Mouse (Mus musculus): ENCODE data around the gene Arhgef17. TPM values are rescaled to one million over a fixed set of nuclear protein-coding genes. Genes with fewer than 3 reads are reported as not detected.

Arhgef17 gene
- 1.7 and 2.2 TPM in 2 replicates for polyA plus RNA-seq (2016; fragmentation: Nextera tagmentation; extraction: Ambion mirVana)

GRCm38 (mm10) chr7:100931926-100932480, at the start of gene Arhgef17:
Gene Arhgef17, minus strand, starts transcription at chr7:100932107.
- ATAC-seq, result peak; percentile 49

GRCm38 (mm10) chr7:100979175-100979574, 47.3 kb upstream of the Arhgef17 start:
- Histone ChIP-seq H3K9ac (no peak overlapping the region), H3K36me3 (no peaks in the 10 kb centered on the region), H3K27me3 (replicated peaks) (peaks cover 15% of the 10 kb centered on the region), H3K4me2 (no peak overlapping the region), H3K4me1 (peaks cover 18% of the 10 kb centered on the region), H3K9me3 (replicated peaks) (no peaks in the 10 kb centered on the region), H3K27ac (no peak overlapping the region), H3K4me3 (no peak overlapping the region)
- 37% methylated on average over 2 of the region's 2 CpGs for WGBS (ENCODE audit: insufficient replicate concordance)
- no peak for ATAC-seq

More at GRCm38 (mm10) chr7:100931926-100932480, at the start of gene Arhgef17:
- no peaks in the 10 kb centered on the region for H3K9me3 ChIP-seq (replicated peaks)
- peaks cover 75% of the 10 kb centered on the region for H3K27me3 ChIP-seq (replicated peaks)
- H3K4me1 ChIP-seq, result peaks cover 46% of the 10 kb centered on the region
- H3K4me2 ChIP-seq, result peak within 1 kb of the TSS; percentile 82
- peak within 1 kb of the TSS; percentile 87 for H3K27ac ChIP-seq
- WGBS (ENCODE audit: insufficient replicate concordance), result under 1% methylated on average over 35 of the region's 35 CpGs
- peak within 1 kb of the TSS; percentile 67 for H3K9ac ChIP-seq
- peak within 1 kb of the TSS; percentile 57 for H3K4me3 ChIP-seq
- no peaks in the 10 kb centered on the region for H3K36me3 ChIP-seq

GRCm38 (mm10) chr7:100978171-100978570, 46.3 kb upstream of the Arhgef17 start:
- ATAC-seq, result no peak
- H3K4me2 ChIP-seq, result no peak overlapping the region
- peaks cover 25% of the 10 kb centered on the region for H3K27me3 ChIP-seq (replicated peaks)
- H3K4me1 ChIP-seq, result peaks cover 28% of the 10 kb centered on the region
- no peaks in the 10 kb centered on the region for H3K9me3 ChIP-seq (replicated peaks)
- H3K9ac ChIP-seq, result no peak overlapping the region
- no peaks in the 10 kb centered on the region for H3K36me3 ChIP-seq
- H3K4me3 ChIP-seq, result no peak overlapping the region
- 71% methylated on average over 5 of the region's 5 CpGs for WGBS (ENCODE audit: insufficient replicate concordance)
- no peak overlapping the region for H3K27ac ChIP-seq

GRCm38 (mm10) chr7:100974135-100974903, 42.4 kb upstream of the Arhgef17 start, which contains the start of gene P2ry6:
Gene P2ry6, minus strand, starts transcription at chr7:100974649.
- H3K9ac ChIP-seq, result 0 out of 2 replicates have a peak within 1 kb of the TSS, but pooled peaks have one; percentile 7
- no peak within 1 kb of the TSS for H3K27ac ChIP-seq
- 4% methylated on average over 36 of the region's 36 CpGs for WGBS (ENCODE audit: insufficient replicate concordance)
- H3K4me3 ChIP-seq, result peak within 1 kb of the TSS; percentile 43
- no peaks in the 10 kb centered on the region for H3K9me3 ChIP-seq (replicated peaks)
- H3K27me3 ChIP-seq (replicated peaks), result peaks cover 53% of the 10 kb centered on the region
- H3K4me2 ChIP-seq, result peak within 1 kb of the TSS; percentile 67
- H3K36me3 ChIP-seq, result no peaks in the 10 kb centered on the region
- ATAC-seq, result 0 out of 2 replicates have a peak, but pooled peaks have one; percentile 24
- peaks cover 24% of the 10 kb centered on the region for H3K4me1 ChIP-seq

DNA sequence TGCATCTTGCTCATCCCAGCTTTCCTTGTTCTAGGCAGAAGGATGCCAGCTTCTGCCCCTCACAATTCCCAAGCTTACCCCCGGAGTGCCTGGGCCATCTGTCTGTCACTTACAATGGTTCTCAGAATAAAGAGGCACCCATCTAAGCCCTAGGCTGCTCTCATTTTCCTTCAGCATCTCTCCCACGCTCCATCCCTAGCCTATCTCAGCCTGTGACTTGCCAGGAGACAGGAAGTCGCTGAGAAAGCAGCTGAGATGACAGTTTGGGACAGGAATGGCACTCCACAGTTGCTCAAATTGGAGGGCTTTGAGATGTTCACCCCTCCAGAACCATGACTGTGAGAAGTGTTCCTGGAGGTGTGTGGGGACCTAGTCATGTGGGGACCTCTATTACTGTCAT, 41.0 kb upstream of the Arhgef17 start:
- peaks cover 63% of the 10 kb centered on the region for H3K27me3 ChIP-seq (replicated peaks)
- H3K4me2 ChIP-seq, result no peak overlapping the region
- H3K36me3 ChIP-seq, result no peaks in the 10 kb centered on the region
- H3K9ac ChIP-seq, result no peak overlapping the region
- peaks cover 16% of the 10 kb centered on the region for H3K4me1 ChIP-seq
- H3K4me3 ChIP-seq, result no peak overlapping the region
- no peak for ATAC-seq
- H3K27ac ChIP-seq, result no peak overlapping the region
- no peaks in the 10 kb centered on the region for H3K9me3 ChIP-seq (replicated peaks)
- 42% methylated on average over 3 of the region's 3 CpGs for WGBS (ENCODE audit: insufficient replicate concordance)

GRCm38 (mm10) chr7:100968874-100969659, 37.2 kb upstream of the Arhgef17 start:
- no peak overlapping the region for H3K27ac ChIP-seq
- H3K9ac ChIP-seq, result no peak overlapping the region
- no peaks in the 10 kb centered on the region for H3K36me3 ChIP-seq
- peaks cover 18% of the 10 kb centered on the region for H3K4me1 ChIP-seq
- no peak overlapping the region for H3K4me2 ChIP-seq
- WGBS (ENCODE audit: insufficient replicate concordance), result 60% methylated on average over 10 of the region's 10 CpGs
- H3K9me3 ChIP-seq (replicated peaks), result no peaks in the 10 kb centered on the region
- H3K4me3 ChIP-seq, result no peak overlapping the region
- ATAC-seq, result no peak
- peaks cover 50% of the 10 kb centered on the region for H3K27me3 ChIP-seq (replicated peaks)

GRCm38 (mm10) chr7:100968376-100968775, 36.5 kb upstream of the Arhgef17 start:
- H3K9me3 ChIP-seq (replicated peaks), result no peaks in the 10 kb centered on the region

GRCm38 (mm10) chr7:100967850-100968249, 35.9 kb upstream of the Arhgef17 start:
- H3K4me1 ChIP-seq, result peaks cover 8% of the 10 kb centered on the region
- no peak overlapping the region for H3K4me2 ChIP-seq
- no peak overlapping the region for H3K4me3 ChIP-seq
- WGBS (ENCODE audit: insufficient replicate concordance), result 68% methylated on average over 9 of the region's 9 CpGs
- H3K9ac ChIP-seq, result no peak overlapping the region
- H3K27me3 ChIP-seq (replicated peaks), result peaks cover 48% of the 10 kb centered on the region; the same call in 1 of the 2 replicates
- H3K27ac ChIP-seq, result no peak overlapping the region
- H3K36me3 ChIP-seq, result no peaks in the 10 kb centered on the region
- no peak for ATAC-seq
- H3K9me3 ChIP-seq (replicated peaks), result no peaks in the 10 kb centered on the region

More at GRCm38 (mm10) chr7:100968376-100968775, 36.5 kb upstream of the Arhgef17 start:
- no peak for ATAC-seq
- H3K4me1 ChIP-seq, result peaks cover 11% of the 10 kb centered on the region
- no peaks in the 10 kb centered on the region for H3K36me3 ChIP-seq
- 72% methylated on average over 6 of the region's 6 CpGs for whole genome bisulfite sequencing (ENCODE audit: insufficient replicate concordance)
- no peak overlapping the region for H3K9ac ChIP-seq
- no peak overlapping the region for H3K4me3 ChIP-seq
- peaks cover 49% of the 10 kb centered on the region for H3K27me3 ChIP-seq (replicated peaks)
- no peak overlapping the region for H3K27ac ChIP-seq
- no peak overlapping the region for H3K4me2 ChIP-seq

- H3K9me3 ChIP-seq (replicated peaks), result no peaks in the 10 kb centered on the region
- H3K9ac ChIP-seq, result no peak overlapping the region
- H3K27me3 ChIP-seq (replicated peaks), result peaks cover 36% of the 10 kb centered on the region; the same call in 1 of the 2 replicates
- 64% methylated on average over 7 of the region's 7 CpGs for WGBS (ENCODE audit: insufficient replicate concordance)
- no peak overlapping the region for H3K27ac ChIP-seq
- H3K36me3 ChIP-seq, result no peaks in the 10 kb centered on the region
- no peak overlapping the region for H3K4me2 ChIP-seq
- ATAC-seq, result no peak
- no peak overlapping the region for H3K4me3 ChIP-seq
- H3K4me1 ChIP-seq, result peaks cover 8% of the 10 kb centered on the region
Measured at GRCm38 (mm10) chr7:100966014-100966413, 34.1 kb upstream of the Arhgef17 start.

DNA sequence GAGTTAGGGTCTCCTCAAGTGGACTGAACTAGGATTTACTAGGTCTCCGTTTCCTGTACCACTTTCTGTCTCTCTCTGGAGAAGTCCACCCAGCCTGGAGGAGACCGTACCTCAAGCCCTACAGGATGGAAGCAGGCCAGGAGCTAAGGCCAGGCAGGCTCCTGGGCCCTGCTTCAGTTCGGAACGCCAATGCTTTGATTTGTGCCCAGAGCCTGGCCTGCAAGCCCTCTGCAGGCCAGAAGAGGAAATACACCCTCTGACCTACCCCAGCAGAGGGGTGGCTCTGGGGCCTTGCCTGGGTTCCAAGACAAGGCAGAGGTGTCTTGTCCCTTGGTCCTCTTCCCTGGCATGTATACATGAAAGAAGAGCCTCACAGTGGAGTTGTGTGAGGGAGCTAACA, 33.2 kb upstream of the Arhgef17 start:
- Histone ChIP-seq H3K36me3 (no peaks in the 10 kb centered on the region), H3K4me1 (peaks cover 8% of the 10 kb centered on the region), H3K9me3 (replicated peaks) (no peaks in the 10 kb centered on the region), H3K4me2 (no peak overlapping the region), H3K9ac (no peak overlapping the region), H3K27ac (no peak overlapping the region), H3K27me3 (replicated peaks) (peaks cover 30% of the 10 kb centered on the region; the same call in 1 of the 2 replicates), H3K4me3 (no peak overlapping the region)
- no peak for ATAC-seq
- 25% methylated on average over 4 of the region's 4 CpGs for WGBS (ENCODE audit: insufficient replicate concordance)

GRCm38 (mm10) chr7:100964242-100964641, 32.3 kb upstream of the Arhgef17 start:
- Histone ChIP-seq H3K9me3 (replicated peaks) (no peaks in the 10 kb centered on the region), H3K4me3 (no peak overlapping the region), H3K4me1 (peaks cover 8% of the 10 kb centered on the region), H3K4me2 (no peak overlapping the region), H3K9ac (no peak overlapping the region), H3K27ac (no peak overlapping the region), H3K36me3 (no peaks in the 10 kb centered on the region), H3K27me3 (replicated peaks) (0 out of 2 replicates have a peak, but pooled peaks cover 23% of the 10 kb centered on the region)
- WGBS (ENCODE audit: insufficient replicate concordance), result 53% methylated on average over 6 of the region's 6 CpGs
- ATAC-seq, result peak; percentile 32; the same call in 1 of the 2 replicates
